Mouse (Mus musculus) megakaryocyte progenitor cell, adult 5-6 weeks (primary cell): ENCODE results near the gene Mettl27. TPM values are rescaled to one million over a fixed set of nuclear protein-coding genes. Genes with fewer than 3 reads are reported as not detected.
A peak's percentile ranks its signal among the peaks of the same experiment; 100 is the strongest.

Experiments
- ATAC-seq: replicated peaks from 2 replicates; pipeline ENCODE4 v1.8.0; 2016; ENCODE audit warnings: mild to moderate bottlenecking, moderate TSS enrichment, inconsistent platforms; ENCODE audit not compliant: poor library complexity
- total RNA-seq, 2 experiments: library from RNA; stranded (forward) in 1 of 2; stranded (reverse) in 1 of 2; fragments of 157-497, 149-512 nt in 1 of 2; fragments of 200-1000 nt in 1 of 2; gene quantifications; 2 replicates each; pipeline versions ENCODE4 v1.2.3 to v1.2.4; 2015 to 2017

Mettl27 gene
- total RNA-seq (2015) (1.9 and 3.9 TPM in 2 replicates), total RNA-seq (2017) (0.92 and 3.4 TPM in 2 replicates)

DNA sequence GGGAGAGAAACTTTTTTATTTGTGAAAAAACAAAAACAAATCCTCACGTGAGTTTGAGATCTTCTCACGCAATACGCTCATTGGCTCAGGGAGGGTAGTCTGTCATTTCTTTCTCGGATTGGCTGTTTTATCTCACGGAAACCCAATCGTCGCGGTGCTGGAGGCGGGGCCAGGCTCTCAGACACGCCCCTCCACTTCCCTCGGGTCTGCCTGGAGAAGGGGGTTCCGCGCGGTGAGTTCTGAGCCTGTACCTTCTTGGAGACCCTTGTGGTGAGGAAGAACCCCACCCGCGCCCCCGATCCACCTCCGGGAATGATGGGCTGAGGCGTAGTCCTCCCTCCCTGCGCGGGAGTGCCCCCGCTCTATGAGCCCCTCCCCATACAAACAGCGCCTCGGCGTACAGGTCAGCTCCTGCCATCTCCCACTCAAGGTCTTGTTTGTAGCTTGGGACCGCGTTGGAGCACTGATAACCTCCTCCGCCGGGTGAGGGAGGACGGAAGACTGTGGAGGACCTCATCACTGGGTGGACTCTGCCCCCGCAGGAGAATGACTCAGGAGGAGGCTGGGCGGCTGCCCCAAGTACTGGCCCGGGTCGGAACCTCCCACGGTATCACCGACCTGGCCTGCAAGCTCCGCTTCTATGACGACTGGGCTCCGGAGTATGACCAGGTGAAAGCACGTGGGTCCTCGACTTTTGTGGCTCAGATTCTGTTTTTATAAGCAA lies at the start of gene Mettl27:
Gene Mettl27 (plus strand): TSS at position 190 of the 724 bp plus-strand sequence.
- ATAC-seq = peak; percentile 98

GRCm38 (mm10) chr5:134883077-134883476 lies 49.1 kb upstream of the Mettl27 start:
- ATAC-seq = no peak

DNA sequence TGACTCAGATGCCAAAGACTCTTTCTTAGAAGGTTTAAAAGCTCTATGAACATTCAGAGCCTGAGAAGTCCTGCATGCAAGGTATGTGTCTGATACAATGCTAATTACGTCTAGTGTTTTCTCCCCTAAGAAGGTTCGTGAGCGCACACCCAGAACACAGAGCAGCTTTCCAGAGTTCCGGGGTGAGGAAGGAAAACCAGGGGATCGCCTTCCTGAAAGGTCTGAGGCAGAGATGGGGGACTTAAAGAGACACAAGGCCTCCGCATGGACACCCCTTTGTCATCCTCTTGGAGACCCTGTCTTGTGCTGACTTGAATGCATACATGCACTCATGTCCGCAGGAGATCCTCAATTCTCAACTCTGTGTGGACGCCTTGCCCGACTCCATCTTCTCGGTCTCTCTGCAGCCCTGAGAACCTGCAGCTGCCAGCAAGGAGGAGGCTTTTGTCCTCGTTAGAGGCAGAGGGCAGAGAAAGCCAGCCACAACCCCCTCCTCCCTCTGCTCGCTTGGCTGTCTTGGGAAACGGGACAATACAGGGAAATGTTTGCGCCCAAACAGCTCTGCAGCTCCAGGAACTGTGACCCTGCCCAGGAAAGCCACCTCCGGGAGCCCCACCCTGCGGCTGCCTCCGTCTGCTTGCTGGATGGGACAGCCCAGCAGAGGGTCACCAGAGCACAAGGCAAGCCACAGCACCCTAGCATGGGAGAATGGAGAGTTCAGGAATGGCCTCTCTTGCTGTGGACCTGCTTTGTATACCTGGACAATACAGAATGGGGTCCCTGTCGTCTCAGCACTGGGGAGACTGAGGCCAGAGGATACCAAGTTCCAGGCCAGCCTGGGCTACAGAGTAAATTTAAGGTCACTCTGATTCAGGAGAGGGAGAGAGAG lies 44.5 kb upstream of the Mettl27 start:
- ATAC-seq = no peak

- no peak for ATAC-seq
These were observed 43.7 kb upstream of the Mettl27 start for GRCm38 (mm10) chr5:134888505-134888904.

DNA sequence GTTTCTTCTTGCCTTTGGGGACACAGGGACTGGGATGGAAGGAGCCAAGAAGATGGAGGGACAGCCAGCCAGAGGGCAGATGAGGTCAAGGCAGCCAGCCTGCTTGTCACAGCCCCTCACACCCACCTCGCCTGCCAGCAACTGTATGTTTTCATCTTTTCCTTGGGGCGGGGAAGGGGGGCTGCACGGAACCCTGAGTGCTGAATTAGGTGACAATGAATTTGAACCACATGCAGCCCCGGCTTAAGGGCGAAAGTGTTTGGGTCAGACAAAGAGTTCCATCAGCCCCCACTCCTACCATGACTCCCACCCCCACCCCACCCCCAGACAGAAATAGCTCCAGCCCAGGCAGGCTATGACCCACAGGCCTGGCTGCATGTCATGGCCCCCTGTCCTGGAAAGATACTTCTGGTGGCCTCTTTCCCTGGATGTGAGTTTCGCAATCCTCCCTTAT lies 41.5 kb upstream of the Mettl27 start:
- ATAC-seq = no peak

DNA sequence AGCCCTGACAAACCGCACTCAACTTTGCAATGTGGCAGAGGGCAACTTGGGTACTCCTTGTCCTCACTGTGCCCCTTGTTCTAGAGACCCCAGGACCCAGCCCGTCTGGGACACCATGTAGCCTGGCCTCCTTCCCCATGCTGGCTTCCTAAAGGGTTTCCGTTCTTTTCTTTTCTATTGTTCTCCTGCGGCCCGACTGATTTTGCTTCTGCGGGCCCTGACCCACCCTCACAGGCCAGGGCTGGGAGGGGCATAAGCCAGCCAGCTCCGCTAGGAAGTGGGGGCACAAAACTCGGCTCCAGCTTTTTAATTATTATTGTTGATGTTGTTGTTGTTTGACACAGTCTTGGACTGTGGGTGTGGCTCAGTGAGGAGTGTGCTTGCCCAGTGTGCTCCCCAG lies 40.6 kb upstream of the Mettl27 start:
- ATAC-seq = no peak

DNA sequence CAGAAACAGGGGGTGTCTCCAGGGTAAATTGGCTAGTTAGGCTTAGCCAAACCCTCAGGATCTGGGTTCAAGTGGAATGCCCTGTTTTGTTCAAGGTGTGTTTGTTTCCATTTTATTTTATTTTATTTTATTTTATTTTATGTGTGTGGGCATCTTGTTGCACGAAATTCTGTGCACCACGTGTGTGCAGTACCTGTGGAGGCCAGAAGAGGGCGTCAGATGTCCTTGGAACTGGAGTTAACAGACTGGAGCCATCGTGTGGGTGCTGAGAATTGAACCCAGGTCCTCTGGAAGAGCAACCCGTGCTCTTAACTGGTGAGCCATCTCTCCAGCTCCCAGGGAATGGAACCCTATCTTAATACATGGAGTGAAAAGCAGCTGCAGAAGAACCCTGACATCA lies 39.5 kb upstream of the Mettl27 start:
- ATAC-seq = no peak

DNA sequence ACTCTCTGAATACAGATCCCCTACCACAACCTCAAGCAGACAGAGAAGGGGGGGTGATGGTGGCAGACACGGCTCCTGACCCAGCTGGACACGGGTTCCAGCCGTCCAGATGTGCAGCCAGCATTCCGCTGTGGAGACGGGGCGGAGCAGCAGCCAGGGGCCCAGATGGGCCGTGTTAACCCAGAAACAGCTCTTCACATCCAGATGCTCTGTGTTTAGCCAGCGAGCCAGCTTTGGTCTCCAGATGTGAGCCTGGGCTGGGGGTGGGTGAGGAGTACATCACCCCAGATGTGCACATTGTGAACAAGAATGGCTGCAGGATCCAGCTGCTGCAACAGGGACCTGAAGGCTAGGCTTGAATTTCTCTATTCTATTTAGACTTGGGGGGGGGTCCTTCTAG lies 36.9 kb upstream of the Mettl27 start:
- no peak for ATAC-seq

DNA sequence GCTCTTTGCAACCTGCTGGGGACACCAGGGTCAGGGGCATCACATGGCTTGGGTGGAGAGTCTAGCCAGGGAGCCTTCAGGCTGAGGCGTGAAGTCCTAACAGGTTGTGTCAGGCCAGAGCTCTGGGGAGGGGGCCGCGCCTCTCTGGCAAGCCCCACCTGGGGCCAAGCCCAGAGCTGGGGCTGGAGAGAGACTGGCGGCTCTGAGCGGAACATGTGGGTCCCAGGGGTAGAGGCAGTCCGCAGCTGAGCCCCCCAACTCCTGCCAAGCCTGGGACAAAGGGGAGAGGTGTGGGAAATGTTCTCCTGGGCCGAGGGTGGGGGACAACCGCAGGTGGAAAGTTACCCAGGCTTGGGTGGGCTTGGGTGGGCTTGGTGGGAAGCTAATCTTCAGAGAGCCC lies 35.2 kb upstream of the Mettl27 start:
- ATAC-seq = no peak

DNA sequence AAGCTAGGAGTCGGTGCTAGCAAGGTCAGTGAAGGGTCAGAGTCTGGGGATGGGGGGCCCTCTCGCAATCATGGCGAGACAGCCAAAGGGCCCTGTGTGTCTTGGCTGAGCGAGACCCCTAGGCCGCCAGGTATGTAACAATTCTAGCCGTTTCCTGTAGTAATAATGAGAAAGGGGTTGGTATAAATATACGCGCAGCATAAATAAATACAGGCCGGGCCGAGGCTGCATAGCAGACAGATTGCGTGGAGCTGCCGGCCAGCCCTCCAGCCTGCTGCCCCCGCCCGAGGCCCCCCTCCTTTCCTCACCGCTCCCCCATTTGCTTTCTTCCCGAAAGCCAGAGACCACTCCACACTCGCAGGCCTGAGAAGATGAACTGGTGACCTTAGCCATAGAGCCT lies 34.6 kb upstream of the Mettl27 start:
- ATAC-seq = no peak

DNA sequence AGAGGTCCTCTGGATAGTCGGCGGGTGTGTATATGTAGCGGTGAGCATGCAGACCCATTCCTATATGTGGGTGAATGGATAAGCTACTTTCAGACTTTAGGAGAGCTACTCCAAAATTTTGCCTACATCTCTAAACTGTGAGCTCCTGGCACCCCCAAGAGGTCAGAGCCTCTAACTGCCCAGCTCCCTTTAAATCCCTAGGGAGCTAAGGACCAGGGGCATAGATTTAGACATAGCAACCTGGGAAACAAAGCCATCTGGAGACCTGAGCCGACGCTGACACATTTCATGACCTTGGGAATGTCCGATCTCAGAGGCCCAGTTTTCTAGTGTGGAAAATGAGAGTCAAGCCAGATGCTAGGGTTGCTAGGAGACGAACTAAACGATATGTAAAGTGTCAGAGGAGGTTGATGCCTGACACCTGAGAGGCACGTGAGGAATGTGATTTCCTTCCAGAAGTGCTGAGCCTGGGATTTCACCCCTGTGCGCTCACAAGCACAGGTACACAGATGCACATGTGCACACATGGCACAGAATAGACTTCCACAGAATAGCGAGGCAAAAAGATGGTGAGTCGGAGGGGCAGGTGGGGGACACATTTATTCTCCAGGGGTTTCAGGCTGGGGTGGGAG lies 31.0 kb upstream of the Mettl27 start:
- no peak for ATAC-seq

GRCm38 (mm10) chr5:134901644-134902027 lies 30.5 kb upstream of the Mettl27 start:
- no peak for ATAC-seq

GRCm38 (mm10) chr5:134906633-134907032 lies 25.5 kb upstream of the Mettl27 start, which contains the start of gene Tmem270:
Tmem270 (minus strand) TSS chr5:134906733.
- no peak for ATAC-seq

DNA sequence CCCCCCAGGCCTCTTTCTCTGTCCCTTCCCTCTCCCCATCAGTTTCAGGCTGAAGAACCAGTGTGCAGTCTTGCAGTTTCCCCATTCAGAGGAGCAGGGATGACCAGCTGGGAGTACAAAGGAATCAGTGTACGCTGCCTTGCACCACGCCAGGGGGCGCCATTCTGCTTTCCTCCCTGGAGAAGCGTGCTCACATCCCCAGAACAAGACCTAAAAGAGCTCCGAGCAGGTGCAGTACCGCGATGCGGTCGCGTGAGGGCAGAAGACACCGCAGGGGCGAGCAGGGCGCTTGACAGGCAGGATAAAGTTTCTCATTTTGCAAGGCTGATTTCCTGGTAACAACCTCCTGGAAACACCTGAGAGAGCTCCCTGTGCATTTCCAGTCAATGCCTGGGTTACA lies 25.0 kb upstream of the Mettl27 start:
- peak; percentile 100 for ATAC-seq

GRCm38 (mm10) chr5:134911901-134912300 lies 20.3 kb upstream of the Mettl27 start:
- ATAC-seq = no peak

- ATAC-seq = 0 out of 2 replicates have a peak, but pooled peaks have one; percentile 1
These were observed 18.8 kb upstream of the Mettl27 start for GRCm38 (mm10) chr5:134913352-134913751.

DNA sequence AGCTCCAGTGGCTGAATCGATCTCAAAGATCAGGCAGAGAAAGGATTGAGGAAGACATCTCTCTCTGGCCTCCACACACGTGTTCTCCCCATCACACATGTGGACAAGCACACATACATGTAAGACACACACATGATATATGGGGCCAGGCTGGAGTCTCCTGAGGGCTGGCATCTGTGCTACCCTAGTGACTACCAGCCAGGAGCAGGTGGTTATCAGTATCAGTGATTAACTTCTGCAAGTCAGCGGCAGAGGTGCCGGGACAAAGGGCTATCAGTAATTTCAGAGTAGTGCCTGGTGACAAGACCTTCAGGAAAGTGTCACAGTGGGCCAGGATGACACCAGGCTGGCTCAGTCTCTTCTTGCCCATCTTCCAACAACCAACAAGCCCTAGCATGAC lies 18.4 kb upstream of the Mettl27 start:
- peak; percentile 78 for ATAC-seq

DNA sequence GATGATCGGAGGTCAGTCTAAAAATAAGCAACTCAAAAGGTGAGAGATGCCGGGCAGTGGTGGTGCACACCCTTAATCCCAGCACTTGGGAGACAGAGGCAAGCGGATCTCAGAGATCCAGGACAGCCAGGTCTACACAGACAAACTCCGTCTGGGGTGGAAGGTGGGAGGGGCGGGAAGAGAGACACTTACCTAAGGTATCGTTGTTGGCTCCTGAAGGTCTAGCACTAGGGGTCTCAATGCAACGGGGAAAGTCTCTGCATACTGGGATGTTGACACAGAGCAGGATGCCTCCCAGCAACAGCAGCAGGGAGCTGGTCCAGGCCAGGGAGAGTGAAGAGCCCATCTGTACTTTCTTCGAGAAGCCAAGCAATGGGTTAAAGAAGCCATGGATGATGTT lies 17.7 kb upstream of the Mettl27 start:
- no peak for ATAC-seq

DNA sequence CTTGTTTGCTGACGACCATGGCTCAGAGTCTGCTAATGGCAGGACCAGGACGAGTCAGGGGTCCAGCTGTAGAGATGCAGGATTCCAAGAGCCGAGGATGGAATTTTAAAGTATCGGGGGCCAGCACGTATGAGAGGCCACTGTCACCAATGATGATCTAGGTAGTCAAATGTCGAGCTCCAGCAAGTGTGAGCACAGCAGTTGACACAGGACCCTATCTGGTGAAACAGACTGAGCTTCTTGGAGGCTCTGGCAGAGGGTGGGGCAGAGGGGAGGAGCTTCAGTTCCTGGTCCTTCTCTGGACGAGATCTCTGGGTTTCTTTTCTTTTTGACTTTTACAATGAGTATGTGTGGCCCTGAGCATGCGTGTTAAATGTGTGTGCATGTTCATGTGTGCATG lies 16.9 kb upstream of the Mettl27 start, which contains the start of gene Cldn13:
Gene Cldn13 (minus strand): TSS at position 216 of the 400 bp plus-strand sequence.
- peak; percentile 47 for ATAC-seq

- peak; percentile 32 for ATAC-seq
These were observed 13.9 kb upstream of the Mettl27 start for GRCm38 (mm10) chr5:134918071-134918832.

DNA sequence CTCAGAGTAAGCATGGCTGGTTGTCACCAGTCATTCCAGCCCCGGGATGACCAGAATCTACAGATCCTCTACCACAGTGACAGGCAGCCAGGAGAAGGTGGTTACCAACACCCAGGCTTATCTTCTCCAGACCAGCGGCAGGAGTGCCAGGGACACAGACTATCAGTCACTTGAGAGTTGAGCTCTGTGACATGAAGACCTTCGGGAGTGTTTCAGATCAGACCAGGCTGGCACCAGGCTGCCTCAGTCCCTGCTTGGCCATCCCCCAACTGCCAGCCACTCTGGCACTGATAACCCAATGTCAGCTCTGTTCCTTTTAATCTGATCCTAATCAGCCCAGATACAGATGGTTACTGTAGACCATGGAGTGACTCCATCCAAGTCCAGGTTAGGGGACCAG lies 13.1 kb upstream of the Mettl27 start:
- ATAC-seq = peak; percentile 68
